Mouse (Mus musculus) adrenal gland, postnatal 36 days (tissue): Measurements from ENCODE around the gene Anks1b. TPM values are rescaled to one million over a fixed set of nuclear protein-coding genes. Genes with fewer than 3 reads are reported as not detected.

Experiments
- DNase-seq, 2 experiments: peaks; one replicate each; pipeline ENCODE4 v3.0.0; 2021; ENCODE audit warnings: mixed read lengths in 1 of 2
- long read RNA-seq, 2 experiments: library from polyadenylated mRNA; stranded (forward); transcript quantifications; one replicate each; pipeline ENCODE4 v2.0.0; 2021; ENCODE audit warnings: borderline sequencing depth in 2 of 2
- total RNA-seq, 2 experiments: library from RNA; stranded (reverse); gene quantifications; 2 replicates each; pipeline ENCODE4 v1.2.3; 2021

Anks1b gene
- under 1 TPM; 0.60 to 0.92 TPM for total RNA-seq
- long read RNA-seq, experiment 1, partial matches to known transcripts, result 0 of 58 reads
- long read RNA-seq, experiment 1, other reads (novel, unspliced or antisense), result 58 of 58 reads
- long read RNA-seq, experiment 2, partial matches to known transcripts, result 0 of 22 reads
- long read RNA-seq, experiment 2, other reads (novel, unspliced or antisense), result 22 of 22 reads

GRCm38 (mm10) chr10:89873146-89873950 is at the start of gene Anks1b:
Gene Anks1b, plus strand, starts transcription at chr10:89873509.
- DNase-seq, result no peak

DNA sequence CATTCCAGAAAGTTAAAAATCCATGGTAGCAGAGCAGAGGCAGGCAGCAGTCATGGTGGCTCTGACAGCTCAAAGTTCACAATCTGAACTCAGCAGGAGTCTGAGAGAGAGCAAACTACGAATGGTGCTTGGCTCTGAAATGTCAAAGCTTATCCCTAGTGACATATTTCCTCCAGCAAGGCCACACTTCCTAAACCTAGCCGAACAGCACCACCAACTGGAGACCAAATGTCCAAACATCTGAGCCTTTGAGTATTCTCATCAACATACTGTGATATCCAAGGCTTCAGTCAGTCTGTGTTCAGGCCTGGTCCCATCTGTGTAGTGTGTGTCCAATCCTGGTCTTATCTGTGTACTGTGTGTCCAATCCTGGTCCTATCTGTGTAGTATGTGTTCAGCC is 49.4 kb upstream of the Anks1b start:
- DNase-seq, result peak; percentile 30 to 56

DNA sequence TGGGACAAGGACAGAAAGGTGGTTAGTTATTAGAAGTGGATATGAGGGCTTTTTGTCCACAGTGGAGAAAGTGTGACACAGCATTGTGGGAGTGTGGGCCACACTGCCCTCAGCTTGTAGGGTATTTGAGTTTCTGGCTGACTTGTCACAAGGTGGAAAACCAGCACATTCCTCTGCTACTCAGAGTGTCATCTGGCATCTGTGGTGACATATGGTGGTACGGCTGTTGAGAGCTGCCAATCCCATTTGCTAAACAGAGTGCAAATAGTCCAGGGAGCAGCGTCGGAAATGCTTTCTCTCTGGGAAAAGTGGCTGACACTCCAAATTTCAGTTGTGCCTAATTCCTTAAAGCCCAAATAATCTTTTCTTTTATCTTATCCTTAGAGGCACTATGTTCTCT is 46.4 kb upstream of the Anks1b start:
- DNase-seq, result no peak

DNA sequence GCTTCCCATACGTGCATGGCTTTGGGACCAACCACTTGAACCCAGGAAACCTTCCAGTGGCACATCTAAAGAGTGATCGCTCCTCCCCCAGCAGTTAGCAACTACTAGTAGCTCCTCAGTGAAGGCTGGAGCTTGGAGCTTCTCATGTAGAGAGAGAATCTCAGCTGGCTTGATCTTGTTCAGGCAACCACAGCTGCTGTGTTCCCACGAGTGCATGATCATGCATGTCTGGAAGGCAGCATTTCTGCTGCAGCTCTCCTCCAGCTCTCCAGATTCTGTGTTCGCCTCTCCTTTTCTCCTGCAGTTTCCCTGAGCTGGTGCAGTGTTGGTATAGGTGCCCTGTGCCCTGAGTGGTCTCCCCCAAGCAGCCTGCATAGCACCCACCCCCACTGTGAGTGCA is 41.0 kb upstream of the Anks1b start:
- no peak for DNase-seq

DNA sequence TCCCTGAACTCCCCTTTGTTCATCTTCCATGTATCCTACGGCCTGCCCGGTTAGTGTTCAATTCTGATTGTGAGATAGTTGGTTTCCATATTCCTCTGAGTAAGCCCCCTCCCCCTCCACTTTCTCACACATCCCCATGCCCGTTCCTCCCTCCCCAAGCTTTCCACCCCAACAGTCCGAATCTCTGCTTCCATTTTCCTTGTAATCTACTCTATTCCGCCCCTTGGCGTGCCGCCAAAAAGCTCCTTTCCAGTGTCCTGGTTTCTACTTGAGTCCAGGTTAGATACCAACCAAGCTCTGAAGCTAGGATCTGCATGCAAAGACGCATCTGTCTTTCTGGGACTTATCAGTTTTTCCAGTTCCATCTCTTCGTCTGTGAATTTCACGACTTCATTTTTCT is 40.1 kb upstream of the Anks1b start:
- peak; percentile 23 to 25 for DNase-seq

- DNase-seq, result no peak
These were observed 35.8 kb upstream of the Anks1b start for GRCm38 (mm10) chr10:89837476-89837875.

DNA sequence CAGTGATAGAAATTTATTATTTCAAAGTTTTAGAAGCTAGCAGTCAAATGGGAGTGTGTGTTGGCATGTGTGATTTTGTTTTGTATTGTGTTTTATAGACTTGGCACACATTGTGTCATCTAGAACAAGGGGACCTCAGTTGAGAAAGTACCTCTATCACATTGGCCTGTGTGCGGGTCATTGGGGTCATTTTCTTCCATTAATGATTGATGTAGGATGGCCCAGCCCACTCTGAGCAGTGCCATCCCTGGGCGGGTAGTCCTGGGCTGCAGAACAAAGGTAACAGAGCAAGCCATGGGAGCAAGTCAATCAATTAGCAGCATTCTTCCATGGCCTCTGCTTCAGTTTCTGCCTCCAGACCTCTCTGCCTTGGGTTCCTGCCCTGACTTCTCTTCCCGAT is 34.5 kb upstream of the Anks1b start:
- DNase-seq, result no peak

GRCm38 (mm10) chr10:89850951-89851350 is 22.4 kb upstream of the Anks1b start:
- no peak for DNase-seq

GRCm38 (mm10) chr10:89855251-89855875 is 17.9 kb upstream of the Anks1b start:
- DNase-seq, result no peak

DNA sequence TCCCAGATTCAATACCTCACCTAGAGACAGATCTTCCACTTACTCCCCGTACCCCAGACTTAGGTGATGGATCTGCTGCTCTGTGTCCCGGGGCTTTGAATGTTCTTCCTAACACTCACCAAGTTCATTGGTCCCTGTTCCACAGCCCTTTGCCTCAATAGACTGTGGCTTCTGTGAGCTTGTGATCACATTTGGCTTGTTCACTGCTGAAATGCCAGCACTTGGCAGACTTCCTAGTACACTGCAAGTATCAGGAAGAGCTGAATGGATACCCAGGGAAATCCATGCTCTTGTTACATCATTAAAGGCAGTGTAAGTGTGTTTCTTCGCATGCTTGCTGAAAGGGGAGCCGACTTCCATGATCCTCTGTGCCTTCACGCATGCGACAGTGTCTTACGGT is 17.0 kb upstream of the Anks1b start:
- DNase-seq, result peak in 1 of 2 experiments; percentile 5

DNA sequence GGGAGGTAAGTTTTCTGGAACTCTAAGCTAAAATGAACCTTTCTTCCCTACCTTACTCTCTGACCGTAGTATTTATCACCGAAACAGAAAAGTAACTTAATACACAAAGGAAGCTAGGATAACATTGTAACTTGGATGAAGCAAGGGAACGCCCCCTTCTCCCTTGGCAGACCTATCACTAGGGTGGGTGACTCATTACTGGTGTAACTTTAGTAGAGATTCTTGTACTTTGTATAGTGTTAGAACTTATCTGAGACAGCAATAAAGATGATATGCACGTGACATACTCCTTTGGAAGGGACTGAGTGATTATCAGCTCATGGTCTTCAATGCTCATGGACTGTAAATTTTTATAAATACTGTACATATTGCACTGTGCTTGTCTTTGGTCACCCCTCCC is 5.1 kb upstream of the Anks1b start:
- DNase-seq, result no peak

DNA sequence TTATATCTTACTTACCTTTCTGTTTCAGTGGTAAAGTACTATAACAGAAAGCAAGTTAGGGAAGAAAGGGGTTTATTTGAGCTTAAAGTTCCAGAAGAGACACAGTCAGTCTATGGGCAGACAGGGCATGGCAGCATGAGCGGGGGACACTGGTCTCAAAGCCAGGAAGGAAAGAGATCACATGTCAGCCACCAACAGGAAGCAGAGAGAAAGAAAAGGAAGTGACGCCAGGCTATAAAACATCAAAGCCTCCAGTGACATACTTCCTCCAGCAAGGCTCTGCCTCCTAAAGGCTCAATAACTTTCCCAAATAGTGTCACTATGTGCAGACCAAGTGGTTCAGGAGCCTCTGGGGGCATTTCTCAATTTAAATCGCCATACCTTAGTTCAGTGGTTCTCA is 4.5 kb upstream of the Anks1b start:
- no peak for DNase-seq

DNA sequence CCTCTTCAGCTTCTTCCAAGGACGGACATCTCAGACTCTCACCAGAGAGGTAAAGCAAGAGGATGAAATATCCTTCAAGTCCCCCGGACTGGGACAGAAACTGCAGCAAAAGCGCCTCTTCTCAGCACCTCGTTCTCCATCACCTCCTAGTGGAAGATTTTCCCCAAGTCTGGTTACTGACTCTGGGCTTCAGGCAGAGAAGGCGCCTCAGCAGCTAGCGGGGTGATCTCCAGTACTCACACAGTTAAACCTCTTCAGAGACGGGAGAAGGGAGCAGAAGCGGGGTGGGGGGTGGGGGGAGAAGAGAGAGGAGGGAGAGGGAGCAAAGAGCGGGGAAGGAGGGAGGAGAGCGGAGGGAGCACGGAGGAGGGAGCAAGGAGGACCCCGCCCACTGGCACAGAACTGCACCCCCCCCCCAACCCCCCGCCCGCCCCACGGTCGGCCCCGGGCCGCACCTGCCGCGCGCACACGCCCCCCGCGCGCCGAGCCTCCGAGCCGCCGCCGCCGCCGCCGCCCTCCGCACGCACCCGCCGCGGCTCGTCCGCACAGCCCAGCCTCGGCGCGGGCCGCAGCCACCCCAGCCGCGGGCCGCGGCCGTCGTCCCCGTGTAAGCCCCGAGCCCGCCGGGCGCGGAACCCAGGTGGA is 686 bp upstream of the Anks1b start:
- peak; percentile 2 to 7 for DNase-seq

DNA sequence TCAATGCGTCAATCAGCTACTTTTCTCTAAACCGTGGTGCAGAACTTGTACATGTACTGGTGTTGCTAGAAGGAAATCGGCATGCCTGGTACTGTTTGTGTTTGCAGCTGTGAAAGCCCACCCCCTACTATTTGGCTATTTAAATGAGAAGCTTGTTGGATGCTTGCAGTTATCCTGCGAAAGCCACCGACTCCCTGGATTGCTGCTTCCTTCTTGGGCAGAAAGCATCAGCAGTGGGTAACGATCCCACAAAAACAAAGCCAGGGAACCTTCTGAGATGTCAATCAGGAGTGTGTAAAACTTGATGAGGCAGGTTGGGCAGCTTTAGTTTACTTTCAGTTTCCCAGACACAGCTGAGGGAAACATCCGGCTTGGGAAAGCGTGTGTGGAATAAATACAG is 727 bp downstream of the Anks1b start:
- no peak for DNase-seq

DNA sequence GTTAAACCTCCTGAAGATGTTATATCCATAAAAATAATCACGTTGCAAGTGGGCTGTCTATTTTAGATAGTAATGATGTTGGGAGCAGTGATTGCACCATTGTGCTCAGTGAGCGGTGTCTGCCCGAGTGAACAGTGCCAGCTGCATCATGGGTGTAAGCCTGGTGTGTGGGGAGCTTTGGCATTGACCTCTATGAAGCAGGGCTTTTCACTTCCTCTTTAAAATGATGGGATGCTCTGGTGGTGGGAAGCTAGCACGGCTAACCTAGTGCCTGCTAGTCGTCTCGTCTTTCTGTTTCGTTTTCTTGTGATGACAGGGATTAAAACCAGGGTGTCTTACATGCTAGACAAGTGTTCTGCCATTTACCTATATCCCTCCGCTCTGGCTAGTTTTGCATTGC is 10.3 kb downstream of the Anks1b start:
- DNase-seq, result no peak

DNA sequence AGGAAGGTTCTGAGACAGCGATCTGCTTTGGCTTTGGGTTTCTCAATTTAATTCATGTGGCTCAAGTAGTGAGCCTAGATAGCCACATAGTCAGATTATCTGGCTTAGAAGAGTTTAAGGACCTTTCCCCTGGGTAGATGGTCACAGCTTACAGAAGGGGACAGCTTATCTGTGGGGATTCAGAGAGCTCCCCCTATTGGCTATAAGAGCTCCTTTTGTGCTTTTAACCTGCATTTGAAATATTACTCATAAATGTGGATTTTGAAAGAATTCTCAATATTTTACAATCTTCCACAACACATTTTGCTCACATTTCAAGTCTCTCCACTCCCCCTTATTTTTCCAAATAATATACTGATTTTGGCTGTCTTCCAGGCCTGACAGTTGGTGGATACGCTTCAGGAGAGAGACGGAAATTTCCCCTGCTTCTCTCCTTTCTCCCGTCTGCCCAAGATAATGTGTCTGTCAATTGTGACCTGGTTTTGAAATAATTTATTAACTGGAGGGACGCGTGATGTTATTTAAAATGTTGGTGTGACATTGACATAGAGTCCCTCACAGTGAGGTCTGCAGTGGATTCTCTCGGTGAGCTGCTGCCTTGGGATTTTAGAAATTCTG is 29.5 kb downstream of the Anks1b start:
- DNase-seq, result no peak

- no peak for DNase-seq
These were observed 38.6 kb downstream of the Anks1b start for GRCm38 (mm10) chr10:89911889-89912288.

GRCm38 (mm10) chr10:89913174-89913573 is 39.9 kb downstream of the Anks1b start:
- no peak for DNase-seq

DNA sequence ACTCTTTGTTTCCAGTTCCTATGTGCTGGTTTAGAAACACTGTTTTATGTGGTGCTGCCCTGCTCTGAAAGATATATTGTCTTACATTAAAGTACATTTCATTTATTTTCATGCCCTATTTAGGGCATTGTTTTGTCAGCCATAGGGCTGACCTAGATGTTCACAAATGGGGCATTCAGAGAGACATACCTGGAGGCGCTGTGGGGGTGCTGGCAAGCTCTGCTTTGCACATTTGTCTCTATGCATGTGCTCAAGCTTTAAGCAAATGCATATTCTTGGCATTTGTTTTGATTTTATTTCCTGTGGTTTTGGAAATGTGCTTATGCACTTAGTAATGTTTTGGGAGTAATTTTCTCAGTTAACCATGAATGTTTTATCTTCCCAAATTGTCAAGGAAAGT is 43.8 kb downstream of the Anks1b start:
- DNase-seq, result no peak

GRCm38 (mm10) chr10:89921965-89922364 is 48.7 kb downstream of the Anks1b start:
- no peak for DNase-seq

DNA sequence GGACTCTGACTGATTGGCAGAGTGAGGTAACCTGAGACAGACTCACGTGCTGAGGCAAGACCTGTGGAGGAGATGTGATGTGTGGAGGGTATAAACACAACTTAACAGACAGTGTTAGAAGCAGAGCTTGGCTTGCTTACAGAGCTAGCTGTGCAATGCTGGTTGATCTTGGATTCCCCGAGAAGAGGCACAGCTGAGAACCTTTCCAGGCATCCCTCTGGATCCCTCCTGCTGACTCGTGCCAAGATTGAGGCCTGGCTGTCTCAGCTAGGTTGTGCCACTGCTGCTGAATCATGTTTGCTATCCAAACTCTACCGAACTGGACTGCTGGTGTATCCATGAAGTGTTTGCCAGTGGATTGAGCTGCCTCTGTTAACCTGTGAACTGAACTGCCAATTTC is 68.9 kb downstream of the Anks1b start:
- DNase-seq, result no peak

- no peak for DNase-seq
These were observed 73.5 kb downstream of the Anks1b start for GRCm38 (mm10) chr10:89946636-89947349.
